Mouse (Mus musculus) thymus, postnatal 10 days (tissue): Measurements from ENCODE around the gene Ntpcr.
A peak's percentile ranks its signal among the peaks of the same experiment; 100 is the strongest.

ENCODE experiments used
- DNase-seq, 2 experiments: peaks; one replicate each; pipeline ENCODE4 v3.0.0; 2021; ENCODE audit warnings: low spot score in 2 of 2

Gene Ntpcr

DNA sequence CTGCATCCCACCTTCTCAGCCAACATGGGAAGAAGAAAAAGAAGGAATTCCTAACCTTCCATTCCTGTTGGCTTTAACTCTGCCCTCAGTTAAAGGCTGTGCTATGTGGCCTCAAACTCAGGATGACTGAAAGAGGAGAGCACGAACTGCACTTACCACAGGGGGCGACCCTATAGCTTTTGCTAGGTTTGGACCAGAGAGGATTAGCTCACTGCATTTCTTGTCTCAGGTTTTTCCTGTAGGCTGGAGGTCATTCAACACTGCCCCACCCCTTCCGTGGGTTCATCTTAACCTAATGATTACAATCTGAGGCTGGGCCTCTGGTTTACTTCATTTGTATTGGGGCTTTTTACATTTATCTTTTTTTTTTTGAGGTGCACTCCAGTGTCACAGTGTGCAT lies 45.3 kb downstream of the Ntpcr start:
- DNase-seq = no peak

DNA sequence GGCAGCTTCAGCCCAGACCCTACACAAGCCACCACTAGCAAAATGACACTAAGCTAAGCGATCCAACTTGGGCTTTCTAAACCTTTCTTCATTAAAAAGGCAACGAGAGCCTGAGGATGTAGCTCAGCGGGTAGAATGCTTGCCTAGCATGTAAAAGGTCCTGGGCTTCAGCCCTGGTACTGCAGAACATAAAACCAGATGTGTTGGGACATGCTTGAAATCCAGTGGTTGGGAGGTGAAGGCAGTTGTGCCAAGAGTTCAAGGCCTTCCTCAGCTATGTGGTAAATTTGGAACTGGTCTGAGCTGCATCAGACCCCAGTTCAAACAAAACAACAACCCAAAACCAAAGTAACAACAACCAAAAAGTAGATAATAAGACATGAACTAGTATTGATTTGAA lies 46.6 kb downstream of the Ntpcr start:
- no peak for DNase-seq

DNA sequence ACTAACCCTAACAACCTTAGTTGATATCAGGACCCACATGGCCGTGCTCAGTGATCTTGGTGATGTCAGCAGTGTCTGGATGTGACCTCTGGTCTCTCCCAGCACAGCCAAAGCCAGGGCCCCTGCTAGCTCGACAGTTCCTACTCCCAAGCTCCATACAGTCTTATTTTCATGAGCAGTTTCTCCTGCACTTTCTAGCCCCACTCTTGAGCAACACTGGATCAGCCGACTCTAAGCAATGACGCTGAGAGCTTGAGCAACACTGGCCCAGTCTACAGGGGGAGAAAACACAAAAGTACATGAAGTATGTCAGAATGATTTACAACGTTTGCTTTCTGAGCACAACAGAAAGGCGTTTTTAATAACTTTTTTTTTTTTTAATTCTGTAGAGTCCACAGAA lies 47.0 kb downstream of the Ntpcr start:
- DNase-seq = no peak

DNA sequence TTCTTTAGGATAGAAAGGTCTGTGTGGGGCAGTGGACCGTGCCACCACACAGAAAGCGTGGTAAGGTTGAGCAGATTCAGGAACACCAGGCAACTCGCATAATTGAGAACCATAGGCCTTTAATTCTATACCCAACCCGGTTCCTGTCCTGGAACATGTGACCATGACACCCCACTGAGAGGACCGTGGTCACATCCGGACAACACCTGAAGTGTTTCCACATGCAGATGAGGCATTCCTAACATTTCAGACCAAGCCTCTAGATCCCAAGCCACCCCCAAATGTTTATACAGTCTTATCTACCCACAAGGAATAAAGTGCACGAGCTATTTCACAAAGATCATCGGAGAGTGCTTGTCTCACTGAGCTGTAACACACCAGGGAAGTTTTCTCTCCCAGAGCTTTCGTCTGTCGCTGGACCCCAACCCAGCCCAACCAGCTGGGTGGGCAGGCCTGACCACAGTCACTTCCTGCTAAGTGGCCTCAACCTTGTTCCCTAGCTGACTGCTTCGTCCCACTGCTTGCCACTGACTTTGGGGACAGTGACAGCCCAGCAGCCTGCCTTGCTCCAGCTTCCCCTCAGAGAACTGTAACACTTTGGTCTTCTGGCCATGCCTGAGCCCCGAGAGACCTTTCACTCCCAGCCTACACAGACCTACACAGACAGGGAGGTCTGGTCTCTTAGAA lies 47.9 kb downstream of the Ntpcr start:
- no peak for DNase-seq

DNA sequence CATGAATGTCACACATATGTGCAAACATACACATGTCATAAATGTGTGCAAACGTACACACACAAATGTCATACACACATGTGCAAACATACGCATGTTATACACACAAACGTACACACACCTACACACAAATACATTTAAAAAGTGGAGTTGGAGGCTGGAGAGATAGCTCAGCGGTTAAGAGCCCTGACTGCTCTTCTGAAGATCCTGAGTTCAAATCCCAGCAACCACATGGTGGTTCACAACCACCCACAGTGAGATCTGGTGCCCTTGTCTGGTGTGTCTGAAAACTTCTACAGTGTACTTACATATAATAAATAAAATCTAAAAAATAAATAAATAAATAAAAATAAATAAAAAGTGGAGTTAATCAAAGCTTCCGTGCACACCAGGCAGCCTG lies 49.2 kb downstream of the Ntpcr start:
- DNase-seq = peak in 1 of 2 experiments; percentile 45

DNA sequence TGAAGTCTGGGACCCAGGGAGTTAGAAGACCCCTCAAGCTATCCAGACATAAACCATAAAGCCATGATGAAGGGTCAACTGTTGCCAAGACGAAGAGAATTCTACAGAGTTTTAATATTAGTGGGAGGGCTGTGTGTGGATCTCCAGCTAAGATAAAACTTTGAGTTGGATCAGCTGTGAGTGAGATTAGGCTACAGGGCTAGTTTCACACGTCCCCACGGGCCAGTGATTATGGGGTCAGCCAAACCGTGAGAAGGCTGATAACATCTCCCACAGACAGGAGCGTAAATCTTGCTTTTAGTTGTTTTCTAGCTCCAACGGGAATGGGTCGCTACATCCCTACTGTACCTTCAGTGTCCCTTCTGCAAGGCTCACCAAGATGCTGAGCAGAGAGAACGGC lies 49.9 kb downstream of the Ntpcr start:
- DNase-seq = no peak

DNA sequence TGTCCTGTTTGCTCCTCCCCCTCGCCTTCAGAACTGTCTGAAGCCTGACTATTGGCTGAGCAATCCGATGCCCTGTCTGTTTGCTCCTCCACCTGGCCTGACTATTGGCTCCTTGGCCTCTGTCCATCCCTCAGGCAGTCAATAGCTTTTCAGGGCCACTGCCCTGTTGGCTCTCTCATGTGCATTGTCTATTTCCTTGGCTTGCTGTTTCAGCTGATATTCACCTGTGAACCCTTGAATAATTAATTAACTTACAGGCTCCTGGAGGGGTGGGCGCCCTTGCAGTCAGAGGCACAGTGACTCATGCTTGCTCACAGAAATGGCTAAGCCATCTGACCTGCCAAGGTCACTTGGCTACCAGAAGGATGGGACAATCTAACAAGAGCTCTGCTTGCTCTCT lies 52.4 kb downstream of the Ntpcr start:
- no peak for DNase-seq

DNA sequence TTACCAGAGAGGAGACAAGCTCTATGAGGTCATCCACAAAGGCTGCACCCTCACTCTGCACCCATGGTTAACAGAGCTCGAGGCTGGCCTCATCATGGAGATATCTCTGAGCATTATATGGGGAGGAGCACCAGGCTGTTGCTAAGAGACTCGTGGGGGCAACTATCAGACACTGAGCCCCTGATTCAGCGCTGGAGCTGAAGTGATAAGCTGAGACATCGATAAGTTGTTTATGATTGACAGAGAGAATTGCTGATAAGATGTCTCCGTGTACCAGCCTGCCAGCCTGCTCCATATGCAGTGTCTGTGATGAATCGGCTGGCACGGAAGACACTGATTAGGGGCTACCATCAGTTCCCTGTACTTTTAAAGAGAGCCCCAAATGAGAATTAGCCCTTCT lies 57.1 kb downstream of the Ntpcr start:
- DNase-seq = no peak

DNA sequence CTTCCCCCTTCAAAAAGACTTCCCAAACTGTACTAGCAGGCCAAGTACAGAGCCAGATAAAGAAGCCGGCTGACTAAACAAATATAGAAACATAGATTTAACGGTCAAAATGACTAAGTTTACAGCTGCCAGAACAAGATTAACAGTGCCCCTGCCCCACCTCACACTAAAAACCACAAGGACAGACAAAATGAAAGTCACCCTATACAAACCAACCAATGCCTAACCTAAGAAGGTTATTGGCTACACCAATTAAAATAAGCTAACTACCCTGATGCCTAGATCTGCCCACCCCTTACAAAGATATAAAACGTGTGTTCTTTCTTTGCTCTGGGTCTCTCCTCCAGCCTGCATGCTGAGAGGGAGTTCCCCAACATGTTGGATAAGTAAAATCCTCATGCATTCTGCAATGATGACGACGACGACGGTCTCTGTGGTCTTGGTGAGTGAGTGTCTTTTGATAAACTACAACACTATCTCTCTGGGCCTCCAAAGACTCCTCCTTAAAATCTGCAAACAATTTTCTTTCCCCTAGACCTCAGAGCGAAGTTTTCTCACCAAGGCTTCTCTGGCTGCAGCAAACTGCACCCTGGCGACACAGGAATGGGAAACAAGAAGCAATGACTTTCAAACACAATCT lies 63.2 kb downstream of the Ntpcr start:
- DNase-seq = no peak

DNA sequence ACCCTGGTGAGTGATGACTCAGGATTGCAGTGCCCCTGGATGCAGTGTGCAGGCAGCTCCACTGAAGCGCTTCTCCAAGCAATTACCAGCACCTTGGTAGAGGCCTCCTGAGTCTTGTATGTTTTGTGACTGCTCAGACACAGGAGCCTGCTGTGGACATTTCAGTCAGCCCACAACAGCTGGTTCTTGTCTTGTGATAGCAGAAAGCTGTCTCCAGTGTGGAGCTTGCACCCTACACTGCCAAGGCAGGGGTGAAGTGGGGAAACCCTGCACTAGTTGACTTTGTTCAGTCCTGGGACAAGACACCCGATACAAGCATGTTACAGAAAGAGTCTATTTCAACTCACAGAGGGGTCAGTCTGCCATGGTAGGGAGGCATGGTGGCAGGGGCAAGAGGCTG lies 65.6 kb downstream of the Ntpcr start:
- DNase-seq = no peak

DNA sequence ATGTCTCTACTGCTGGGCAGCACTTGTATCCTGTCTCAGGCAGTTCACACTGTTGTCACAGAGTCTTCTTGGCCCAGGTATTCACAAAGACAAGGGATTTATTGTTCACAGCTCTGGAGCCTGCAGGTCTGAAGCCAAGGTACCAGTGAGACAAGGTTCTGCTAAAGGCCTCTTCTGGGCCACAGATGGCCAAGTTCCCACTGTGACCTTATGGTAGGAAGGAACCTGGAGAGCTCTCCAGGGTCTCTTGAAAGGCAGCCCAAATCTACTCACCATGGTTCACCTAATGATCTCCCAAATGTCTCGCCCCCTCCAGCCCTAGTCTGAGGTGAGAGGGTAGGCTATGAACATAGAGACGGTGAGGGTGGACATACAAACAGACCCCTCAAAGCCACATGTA lies 67.2 kb downstream of the Ntpcr start:
- no peak for DNase-seq
